Mouse (Mus musculus): ENCODE data around the gene Ippk.

- TF ChIP-seq MYOG (IDR thresholded peaks at IDR 0.05; ENCODE audit: control insufficient read depth in 1 of 3, insufficient read depth in 1 of 3, insufficient read length in 2 of 3, low read depth in 2 of 3) (no peak), USF1 (IDR thresholded peaks at IDR 0.05; ENCODE audit: low read depth) (no peak), CEBPB (IDR thresholded peaks at IDR 0.05; ENCODE audit: insufficient read depth, poor library complexity, severe bottlenecking) (no peak), TCF12 (IDR thresholded peaks at IDR 0.05; ENCODE audit: insufficient read depth, poor library complexity, severe bottlenecking) (no peak), POLR2A (IDR thresholded peaks at IDR 0.05; ENCODE audit: insufficient read length, low read depth) (no peak), MYOD1 (IDR thresholded peaks at IDR 0.05; ENCODE audit: control insufficient read depth in 1 of 3, insufficient read length in 2 of 3, low read depth in 2 of 3) (no peak), POLR2AphosphoS2 (IDR thresholded peaks at IDR 0.05; ENCODE audit: insufficient read length, low read depth) (no peak), REST (IDR thresholded peaks at IDR 0.05; ENCODE audit: insufficient read depth, insufficient read length) (no peak)
These were observed 23.4 kb downstream of the Ippk start for GRCm38 (mm10) chr13:49444451-49444850.

Data from myocyte (in vitro differentiated cells).